Mouse (Mus musculus): ENCODE data around the gene Prrt4. TPM values are rescaled to one million over a fixed set of nuclear protein-coding genes. Genes with fewer than 3 reads are reported as not detected.

Gene Prrt4
- polyA plus RNA-seq (2017; shearing (Covaris generic)) = not detected

GRCm38 (mm10) chr6:29178888-29179658 is at the start of gene Prrt4:
Gene Prrt4 (minus strand): TSS chr6:29179584.

DNA sequence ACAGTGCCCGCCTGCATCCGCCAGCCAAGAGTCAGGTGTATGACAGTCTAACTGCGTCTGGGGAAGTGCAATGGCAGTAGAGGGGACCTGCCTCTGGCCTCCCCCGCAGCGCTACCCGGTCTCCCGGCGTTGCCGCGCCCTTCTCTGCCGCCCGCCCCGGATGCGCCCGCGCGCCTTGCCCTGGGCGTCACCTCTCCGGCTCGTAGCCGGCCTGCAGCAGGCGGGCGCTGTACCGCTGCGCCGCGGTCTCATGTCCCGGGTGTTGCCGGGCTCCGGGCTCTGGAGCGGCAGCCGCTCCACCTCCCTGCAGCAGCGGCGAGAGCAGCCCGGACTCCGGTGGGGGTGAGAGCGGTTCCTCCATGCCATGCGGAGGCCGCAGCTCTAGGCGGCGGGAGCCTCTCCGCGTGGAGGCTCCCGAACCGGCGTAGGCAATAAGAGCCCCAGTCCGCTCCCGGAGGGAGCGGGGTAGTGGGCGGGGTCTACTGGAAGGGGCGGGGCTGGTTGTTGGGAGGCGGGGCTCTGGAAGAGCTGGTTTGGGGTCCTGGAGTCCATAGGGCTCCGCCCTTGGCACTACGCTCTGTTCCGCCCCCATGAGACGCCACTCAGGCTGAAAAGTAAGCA is 36.6 kb upstream of the Prrt4 start, which contains the start of gene Impdh1:
Impdh1 (minus strand) TSS at position 484 of the 621 bp plus-strand sequence.

GRCm38 (mm10) chr6:29164314-29165244 is 14.8 kb downstream of the Prrt4 start, which contains the start of gene Rbm28:
Gene Rbm28 (minus strand): TSS chr6:29165006.

Other genes with a start within 250 kb of the Prrt4 start
- not detected for gene Lep, start 119.4 kb downstream of the Prrt4 start, polyA plus RNA-seq (2017; shearing (Covaris generic))
- 84.1 TPM for gene Rbm28, start 14.6 kb downstream of the Prrt4 start, polyA plus RNA-seq (2017; shearing (Covaris generic))
- gene Impdh1, start 36.8 kb upstream of the Prrt4 start, polyA plus RNA-seq (2017; shearing (Covaris generic)) = 62.8 TPM
- 37.5 TPM for gene Hilpda, start 92.9 kb upstream of the Prrt4 start, polyA plus RNA-seq (2017; shearing (Covaris generic))
- gene Fam71f2, start 100.0 kb upstream of the Prrt4 start, polyA plus RNA-seq (2017; shearing (Covaris generic)) = 0.88 TPM
- not detected for gene Fam71f1, start 139.6 kb upstream of the Prrt4 start, polyA plus RNA-seq (2017; shearing (Covaris generic))
- 113 TPM for gene Calu, start 168.5 kb upstream of the Prrt4 start, polyA plus RNA-seq (2017; shearing (Covaris generic))
- 0.18 TPM for gene Opn1sw, start 208.9 kb upstream of the Prrt4 start, polyA plus RNA-seq (2017; shearing (Covaris generic))
- gene Ccdc136, start 216.7 kb upstream of the Prrt4 start, polyA plus RNA-seq (2017; shearing (Covaris generic)) = 0.32 TPM

Measured in activated CD4-positive, CD25-positive, alpha-beta regulatory T cell, adult 9 weeks (primary cell).